Mouse (Mus musculus) layer of hippocampus, adult 8-10 months (tissue): Measurements from ENCODE around the gene Als2cl. TPM values are rescaled to one million over a fixed set of nuclear protein-coding genes. Genes with fewer than 3 reads are reported as not detected.

Experiments
- microRNA-seq, 2 experiments: library from miRNA; unstranded; fragments of <30 nt; microRNA quantifications; one replicate each; pipeline ENCODE4 v1.2.0; 2022
- total RNA-seq, 4 experiments: library from RNA; stranded (reverse); gene quantifications; 2 replicates each; pipeline ENCODE4 v1.2.4; 2022

The Als2cl gene
- total RNA-seq, 4 experiments from 2014 or later: 8.0 to 14.7 (median 13.7) TPM

Small RNAs within 50 kb of the gene (microRNA-seq; reads per million reads assigned to microRNA genes)
- 0 reads per million in 2 experiments for gene Gm24269

Other genes starting within 250 kb of the Als2cl start
- 10 to 100 TPM; 15.1 to 18.5 (median 18.1) TPM for gene Nbeal2, start 225.7 kb upstream of the Als2cl start, total RNA-seq
- 10 to 100 TPM; 46.4 to 61.2 (median 57.8) TPM for gene Ccdc12, start 223.4 kb upstream of the Als2cl start, total RNA-seq
- gene Myl3, start 138.0 kb upstream of the Als2cl start, total RNA-seq: 1 to 10 TPM in 1 of 4 experiments, under 1 TPM in 1, not detected in 2; 0.74 to 1.9 TPM
- gene Pth1r, start 132.7 kb upstream of the Als2cl start, total RNA-seq: 10 to 100 TPM in 1 of 4 experiments, 1 to 10 TPM in 3; 6.1 to 10.5 (median 8.7) TPM
- gene Prss42, start 81.7 kb upstream of the Als2cl start, total RNA-seq: not detected
- gene Prss44, start 65.9 kb upstream of the Als2cl start, total RNA-seq: not detected
- gene Prss43, start 53.2 kb upstream of the Als2cl start, total RNA-seq: under 1 TPM in 2 of 4 experiments, not detected in 2; 0.23 to 0.39 TPM
- under 1 TPM in 3 of 4 experiments, not detected in 1; 0.35 to 0.63 (median 0.55) TPM for gene Prss45, start 45.3 kb upstream of the Als2cl start, total RNA-seq
- not detected for gene Prss46, start 35.4 kb upstream of the Als2cl start, total RNA-seq
- gene Prss50, start 21.9 kb upstream of the Als2cl start, total RNA-seq: 1 to 10 TPM in 2 of 4 experiments, under 1 TPM in 2; 0.60 to 2.1 (median 1.4) TPM
- 1 to 10 TPM; 2.4 to 3.6 (median 2.8) TPM for gene Tmie, start 243 bp downstream of the Als2cl start, total RNA-seq
- gene Fam240a, start 37.0 kb downstream of the Als2cl start, total RNA-seq: not detected
- gene Tdgf1, start 66.3 kb downstream of the Als2cl start, total RNA-seq: 1 to 10 TPM in 1 of 4 experiments, under 1 TPM in 2, not detected in 1; 0.62 to 1.2 (median 0.74) TPM
- 1 to 10 TPM; 1.3 to 2.0 (median 1.8) TPM for gene Lrrc2, start 71.7 kb downstream of the Als2cl start, total RNA-seq
- gene Rtp3, start 110.7 kb downstream of the Als2cl start, total RNA-seq: under 1 TPM in 3 of 4 experiments, not detected in 1; 0.36 to 0.54 (median 0.40) TPM
- gene Ltf, start 139.4 kb downstream of the Als2cl start, total RNA-seq: not detected
- gene Ccrl2, start 177.6 kb downstream of the Als2cl start, total RNA-seq: 1 to 10 TPM in 2 of 4 experiments, under 1 TPM in 2; 0.62 to 4.0 (median 1.2) TPM
- 10 to 100 TPM; 34.6 to 46.1 (median 40.6) TPM for gene Lrrfip2, start 237.7 kb downstream of the Als2cl start, total RNA-seq